Mouse (Mus musculus) right cerebral cortex, postnatal 4 days (tissue): ENCODE results near the gene Gm5157.
"Not testable (repeated sequence)": the region's sequence is repeated elsewhere in the genome, so short reads cannot be mapped to it uniquely, and the experiment has no call there.

Experiments
- DNase-seq: peaks from one replicate; pipeline ENCODE4 v3.0.0-alpha.2; 2022

Gm5157 gene

GRCm38 (mm10) chr7:21190323-21190722 lies at the start of gene Gm5157:
Gm5157 (minus strand) TSS chr7:21190423.
- not testable (repeated sequence) for DNase-seq

GRCm38 (mm10) chr7:21161885-21162284 lies 28.3 kb downstream of the Gm5157 start, which contains the start of gene Vmn1r123:
Vmn1r123 (plus strand) TSS chr7:21162185.
- not testable (repeated sequence) for DNase-seq
